Mouse (Mus musculus) gastrocnemius, postnatal 14 days (tissue): ENCODE data around the gene Taf1c. TPM values are rescaled to one million over a fixed set of nuclear protein-coding genes. Genes with fewer than 3 reads are reported as not detected.

Experiments
- total RNA-seq, 2 experiments: library from RNA; stranded (reverse); gene quantifications; 2 replicates each; pipeline ENCODE4 v1.2.3; 2021

Gene Taf1c
- total RNA-seq, 2 experiments from 2014 or later = 3.5 to 3.6 TPM

Other genes starting within 250 kb of the Taf1c start
- gene Mlycd, start 210.3 kb downstream of the Taf1c start, total RNA-seq = 10 to 100 TPM; 67.6 to 94.0 TPM
- gene Osgin1, start 171.1 kb downstream of the Taf1c start, total RNA-seq = 1 to 10 TPM; 3.9 to 5.1 TPM
- gene Necab2, start 158.5 kb downstream of the Taf1c start, total RNA-seq = under 1 TPM; 0.33 to 0.59 TPM
- not detected for gene Slc38a8, start 103.5 kb downstream of the Taf1c start, total RNA-seq
- gene Mbtps1, start 46.5 kb downstream of the Taf1c start, total RNA-seq = 10 to 100 TPM; 37.3 to 39.3 TPM
- gene Hsdl1, start 30.0 kb downstream of the Taf1c start, total RNA-seq = 10 to 100 TPM; 12.6 to 13.7 TPM
- not detected for gene Dnaaf1, start 30.0 kb downstream of the Taf1c start, total RNA-seq
- gene Adad2, start 7.5 kb upstream of the Taf1c start, total RNA-seq = not detected
- gene Kcng4, start 30.5 kb upstream of the Taf1c start, total RNA-seq = 1 to 10 TPM; 1.6 to 4.4 TPM
- gene Wfdc1, start 61.1 kb upstream of the Taf1c start, total RNA-seq = 10 to 100 TPM; 65.6 to 68.3 TPM
- under 1 TPM in 1 of 2 experiments, not detected in 1; 0.12 TPM for gene Atp2c2, start 94.8 kb upstream of the Taf1c start, total RNA-seq
- gene Tldc1, start 173.2 kb upstream of the Taf1c start, total RNA-seq = 1 to 10 TPM; 4.1 to 4.3 TPM
- 10 to 100 TPM; 18.3 to 24.5 TPM for gene Cotl1, start 235.3 kb upstream of the Taf1c start, total RNA-seq